Mouse (Mus musculus): Measurements from ENCODE around the gene Gltp.

GRCm38 (mm10) chr5:114639645-114639957 lies 51.2 kb downstream of the Gltp start:
- no peak for TF ChIP-seq CTCF (IDR thresholded peaks at IDR 0.05; ENCODE audit: low read depth, low read length)
- no peak for TF ChIP-seq POLR2A (IDR thresholded peaks at IDR 0.05; ENCODE audit: extremely low read depth, insufficient read depth, low read length)
